Mouse (Mus musculus) WW6 (cell line): ENCODE data around the gene Gabrg1.

Experiments
- DNase-seq: peaks from one replicate; pipeline ENCODE4 v3.0.0-alpha.2; 2013; ENCODE audit warnings: low read depth, low spot score

Gene Gabrg1

GRCm38 (mm10) chr5:70842192-70843095, at the start of gene Gabrg1:
Gene Gabrg1, minus strand, starts transcription at chr5:70842617.
- DNase-seq: no peak

- no peak for DNase-seq
These were observed 41.6 kb upstream of the Gabrg1 start for GRCm38 (mm10) chr5:70884026-70884425.

- DNase-seq: no peak
These were observed 27.7 kb upstream of the Gabrg1 start for GRCm38 (mm10) chr5:70870081-70870480.

GRCm38 (mm10) chr5:70843096-70843734, 798 bp upstream of the Gabrg1 start:
- peak; percentile 55 for DNase-seq

- no peak for DNase-seq
These were observed 23.7 kb downstream of the Gabrg1 start for GRCm38 (mm10) chr5:70818681-70819080.

GRCm38 (mm10) chr5:70736156-70736555, 106.3 kb downstream of the Gabrg1 start:
- DNase-seq: no peak

- DNase-seq: no peak
These were observed 138.1 kb downstream of the Gabrg1 start for GRCm38 (mm10) chr5:70704361-70704760.
